Mouse (Mus musculus): ENCODE data around the gene Col4a6. TPM values are rescaled to one million over a fixed set of nuclear protein-coding genes. Genes with fewer than 3 reads are reported as not detected.

The Col4a6 gene
- total RNA-seq, 1 experiment from 2014 or later, result not detected

- no peak for ATAC-seq (replicated peaks in 1 of 2; ENCODE audit: insufficient read depth in 1 of 2, low FRiP score in 2 of 2, low TSS enrichment in 1 of 2, low read depth in 1 of 2, poor library complexity in 2 of 2, severe bottlenecking in 2 of 2)
Observed at GRCm38 (mm10) chrX:141315795-141316194, 158.1 kb downstream of the Col4a6 start.

- ATAC-seq (replicated peaks in 1 of 2; ENCODE audit: insufficient read depth in 1 of 2, low FRiP score in 2 of 2, low TSS enrichment in 1 of 2, low read depth in 1 of 2, poor library complexity in 2 of 2, severe bottlenecking in 2 of 2), result peak; percentile 58 to 80; a peak in 3 of 4 replicates
Observed at GRCm38 (mm10) chrX:141292702-141293462, 181.0 kb downstream of the Col4a6 start.

GRCm38 (mm10) chrX:141276397-141276796 is 197.5 kb downstream of the Col4a6 start:
- ATAC-seq (replicated peaks in 1 of 2; ENCODE audit: insufficient read depth in 1 of 2, low FRiP score in 2 of 2, low TSS enrichment in 1 of 2, low read depth in 1 of 2, poor library complexity in 2 of 2, severe bottlenecking in 2 of 2), result no peak; a peak in 1 of 4 replicates

GRCm38 (mm10) chrX:141265986-141266385 is 207.9 kb downstream of the Col4a6 start:
- ATAC-seq (replicated peaks in 1 of 2; ENCODE audit: insufficient read depth in 1 of 2, low FRiP score in 2 of 2, low TSS enrichment in 1 of 2, low read depth in 1 of 2, poor library complexity in 2 of 2, severe bottlenecking in 2 of 2), result no peak

GRCm38 (mm10) chrX:141249636-141250035 is 224.2 kb downstream of the Col4a6 start:
- peak; percentile 49 to 62; a peak in 3 of 4 replicates for ATAC-seq (replicated peaks in 1 of 2; ENCODE audit: insufficient read depth in 1 of 2, low FRiP score in 2 of 2, low TSS enrichment in 1 of 2, low read depth in 1 of 2, poor library complexity in 2 of 2, severe bottlenecking in 2 of 2)

GRCm38 (mm10) chrX:141236564-141237333 is 237.1 kb downstream of the Col4a6 start:
- ATAC-seq (replicated peaks in 1 of 2; ENCODE audit: insufficient read depth in 1 of 2, low FRiP score in 2 of 2, low TSS enrichment in 1 of 2, low read depth in 1 of 2, poor library complexity in 2 of 2, severe bottlenecking in 2 of 2), result peak; percentile 27 to 39; a peak in 1 of 4 replicates

GRCm38 (mm10) chrX:141228169-141228568 is 245.7 kb downstream of the Col4a6 start:
- no peak for ATAC-seq (replicated peaks in 1 of 2; ENCODE audit: insufficient read depth in 1 of 2, low FRiP score in 2 of 2, low TSS enrichment in 1 of 2, low read depth in 1 of 2, poor library complexity in 2 of 2, severe bottlenecking in 2 of 2)

GRCm38 (mm10) chrX:141212802-141213201 is 261.1 kb downstream of the Col4a6 start:
- ATAC-seq (replicated peaks in 1 of 2; ENCODE audit: insufficient read depth in 1 of 2, low FRiP score in 2 of 2, low TSS enrichment in 1 of 2, low read depth in 1 of 2, poor library complexity in 2 of 2, severe bottlenecking in 2 of 2), result peak; percentile 32 to 75; a peak in 2 of 4 replicates

GRCm38 (mm10) chrX:141198993-141199392 is 274.9 kb downstream of the Col4a6 start:
- no peak for ATAC-seq (replicated peaks in 1 of 2; ENCODE audit: insufficient read depth in 1 of 2, low FRiP score in 2 of 2, low TSS enrichment in 1 of 2, low read depth in 1 of 2, poor library complexity in 2 of 2, severe bottlenecking in 2 of 2)

GRCm38 (mm10) chrX:141195036-141195435 is 278.8 kb downstream of the Col4a6 start:
- no peak for ATAC-seq (replicated peaks in 1 of 2; ENCODE audit: insufficient read depth in 1 of 2, low FRiP score in 2 of 2, low TSS enrichment in 1 of 2, low read depth in 1 of 2, poor library complexity in 2 of 2, severe bottlenecking in 2 of 2)

GRCm38 (mm10) chrX:141175353-141175752 is 298.5 kb downstream of the Col4a6 start:
- peak in 1 of 2 experiments; percentile 25; a peak in 1 of 4 replicates for ATAC-seq (replicated peaks in 1 of 2; ENCODE audit: insufficient read depth in 1 of 2, low FRiP score in 2 of 2, low TSS enrichment in 1 of 2, low read depth in 1 of 2, poor library complexity in 2 of 2, severe bottlenecking in 2 of 2)

- ATAC-seq (replicated peaks in 1 of 2; ENCODE audit: insufficient read depth in 1 of 2, low FRiP score in 2 of 2, low TSS enrichment in 1 of 2, low read depth in 1 of 2, poor library complexity in 2 of 2, severe bottlenecking in 2 of 2), result no peak; a peak in 1 of 4 replicates
Observed at GRCm38 (mm10) chrX:141165067-141165466, 308.8 kb downstream of the Col4a6 start.

- no peak for ATAC-seq (replicated peaks in 1 of 2; ENCODE audit: insufficient read depth in 1 of 2, low FRiP score in 2 of 2, low TSS enrichment in 1 of 2, low read depth in 1 of 2, poor library complexity in 2 of 2, severe bottlenecking in 2 of 2)
Observed at GRCm38 (mm10) chrX:141160371-141160770, 313.5 kb downstream of the Col4a6 start.

GRCm38 (mm10) chrX:141158160-141158559 is 315.7 kb downstream of the Col4a6 start:
- no peak for ATAC-seq (replicated peaks in 1 of 2; ENCODE audit: insufficient read depth in 1 of 2, low FRiP score in 2 of 2, low TSS enrichment in 1 of 2, low read depth in 1 of 2, poor library complexity in 2 of 2, severe bottlenecking in 2 of 2)

GRCm38 (mm10) chrX:141157626-141158025 is 316.2 kb downstream of the Col4a6 start:
- ATAC-seq (replicated peaks in 1 of 2; ENCODE audit: insufficient read depth in 1 of 2, low FRiP score in 2 of 2, low TSS enrichment in 1 of 2, low read depth in 1 of 2, poor library complexity in 2 of 2, severe bottlenecking in 2 of 2), result no peak

- ATAC-seq (replicated peaks in 1 of 2; ENCODE audit: insufficient read depth in 1 of 2, low FRiP score in 2 of 2, low TSS enrichment in 1 of 2, low read depth in 1 of 2, poor library complexity in 2 of 2, severe bottlenecking in 2 of 2), result peak; percentile 49 to 72; a peak in 3 of 4 replicates
Observed at GRCm38 (mm10) chrX:141156696-141157095, 317.2 kb downstream of the Col4a6 start.

GRCm38 (mm10) chrX:141151182-141151581 is 322.7 kb downstream of the Col4a6 start:
- ATAC-seq (replicated peaks in 1 of 2; ENCODE audit: insufficient read depth in 1 of 2, low FRiP score in 2 of 2, low TSS enrichment in 1 of 2, low read depth in 1 of 2, poor library complexity in 2 of 2, severe bottlenecking in 2 of 2), result 0 out of 4 replicates have a peak, but pooled peaks of 1 of the 2 experiments have one; percentile 4

- peak in 1 of 2 experiments; percentile 39; a peak in 1 of 4 replicates for ATAC-seq (replicated peaks in 1 of 2; ENCODE audit: insufficient read depth in 1 of 2, low FRiP score in 2 of 2, low TSS enrichment in 1 of 2, low read depth in 1 of 2, poor library complexity in 2 of 2, severe bottlenecking in 2 of 2)
Observed at GRCm38 (mm10) chrX:141150290-141150689, 323.6 kb downstream of the Col4a6 start.

Measured in hematopoietic stem cell, adult 5-6 weeks (primary cell).